Mouse (Mus musculus) common myeloid progenitor, adult 5-6 weeks (primary cell): Measurements from ENCODE around the gene Acrbp. TPM values are rescaled to one million over a fixed set of nuclear protein-coding genes. Genes with fewer than 3 reads are reported as not detected.
"Not testable (repeated sequence)": the region's sequence is repeated elsewhere in the genome, so short reads cannot be mapped to it uniquely, and the experiment has no call there.

Experiments used
- ATAC-seq: replicated peaks from 2 replicates; pipeline ENCODE4 v1.8.0; 2016; ENCODE audit warnings: low read depth, mild to moderate bottlenecking, moderate TSS enrichment, inconsistent platforms; ENCODE audit not compliant: poor library complexity, severe bottlenecking
- total RNA-seq: library from RNA; stranded (forward); fragments of 200-1000, 187-1606 nt; gene quantifications from 2 replicates; pipeline ENCODE4 v1.2.3, GENCODE M21; 2017

Acrbp gene
- 2.3 and 5.4 TPM in 2 replicates for total RNA-seq

DNA sequence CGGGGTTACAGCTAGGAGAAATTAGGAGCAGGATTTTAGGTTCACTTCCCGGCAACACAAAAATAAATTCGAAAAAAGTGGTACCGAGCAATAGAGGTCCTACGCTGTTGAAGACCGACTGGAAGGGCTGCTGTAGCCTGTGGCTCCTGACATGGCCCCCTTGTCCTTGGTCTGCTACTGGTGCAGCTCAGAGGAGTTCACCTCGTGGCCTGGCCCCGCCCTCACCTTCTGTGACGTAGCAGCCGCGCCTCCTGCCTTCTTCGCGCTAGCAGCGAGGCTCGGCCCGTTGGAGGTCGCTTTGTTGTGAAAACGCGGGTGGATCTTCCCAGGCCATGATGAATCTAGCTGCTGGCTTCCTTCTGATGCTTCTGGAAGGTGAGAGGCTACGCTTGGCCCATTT lies at the start of gene Acrbp:
TSS of gene Acrbp (plus strand) at position 12 of the 400 bp plus-strand sequence.
- ATAC-seq: no peak

DNA sequence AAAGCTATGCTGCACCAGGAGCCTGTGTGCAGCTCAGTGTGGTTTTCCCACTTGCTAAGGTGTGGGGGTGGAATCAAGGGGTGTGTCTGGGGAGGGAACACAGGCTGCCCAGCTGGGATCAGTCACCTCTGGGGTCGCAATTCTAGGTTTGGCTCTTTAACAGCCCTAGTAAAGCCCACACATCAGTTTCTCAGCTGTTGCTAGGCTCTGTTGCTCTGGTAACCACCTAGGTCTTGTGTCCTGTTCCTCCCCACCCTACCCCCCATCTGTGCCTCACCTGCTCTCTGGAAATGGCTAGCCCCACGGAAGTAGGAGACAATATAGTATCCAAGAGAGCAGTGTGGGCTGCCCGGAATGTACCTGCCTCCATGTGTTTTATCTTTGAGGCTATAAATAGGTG lies 45.8 kb upstream of the Acrbp start:
- no peak for ATAC-seq

DNA sequence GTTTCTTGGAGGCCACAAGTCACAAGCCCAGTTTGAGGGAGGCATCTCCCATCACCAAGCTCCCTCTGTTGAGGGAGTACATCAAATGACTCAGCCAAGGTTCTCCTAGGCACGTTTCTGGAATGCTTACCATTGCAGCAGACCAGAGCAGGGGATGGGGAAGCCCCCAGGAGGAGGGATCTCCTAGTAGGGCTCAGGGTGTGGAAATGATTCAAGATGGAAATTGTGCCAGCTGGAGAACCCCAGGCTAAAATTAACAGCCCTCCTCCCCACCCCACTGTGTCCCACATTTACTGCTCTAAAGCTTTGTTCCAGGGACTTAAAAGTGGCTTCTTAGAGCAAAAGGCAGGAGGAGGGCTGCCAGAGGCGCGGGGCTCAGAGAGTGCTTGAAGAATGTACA lies 44.4 kb upstream of the Acrbp start:
- ATAC-seq: no peak

DNA sequence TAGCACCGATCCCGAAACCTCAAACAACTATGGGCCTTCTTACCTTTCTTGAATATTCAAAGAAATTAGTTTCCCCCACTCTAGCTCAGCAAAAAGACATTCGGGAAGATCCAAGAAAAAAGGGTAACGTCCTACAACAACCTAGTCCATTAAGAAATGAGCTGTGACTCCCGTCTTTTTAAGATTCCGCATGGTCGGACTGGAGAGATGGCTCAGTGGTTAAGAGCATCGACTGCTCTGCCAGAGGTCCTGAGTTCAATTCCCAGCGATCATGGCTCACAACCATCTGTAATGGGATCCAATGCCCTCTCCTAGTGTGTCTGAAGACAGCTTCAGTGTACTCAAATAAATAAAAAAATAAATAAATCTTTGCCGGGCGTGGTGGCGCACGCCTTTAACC lies 41.4 kb upstream of the Acrbp start:
- no peak for ATAC-seq

DNA sequence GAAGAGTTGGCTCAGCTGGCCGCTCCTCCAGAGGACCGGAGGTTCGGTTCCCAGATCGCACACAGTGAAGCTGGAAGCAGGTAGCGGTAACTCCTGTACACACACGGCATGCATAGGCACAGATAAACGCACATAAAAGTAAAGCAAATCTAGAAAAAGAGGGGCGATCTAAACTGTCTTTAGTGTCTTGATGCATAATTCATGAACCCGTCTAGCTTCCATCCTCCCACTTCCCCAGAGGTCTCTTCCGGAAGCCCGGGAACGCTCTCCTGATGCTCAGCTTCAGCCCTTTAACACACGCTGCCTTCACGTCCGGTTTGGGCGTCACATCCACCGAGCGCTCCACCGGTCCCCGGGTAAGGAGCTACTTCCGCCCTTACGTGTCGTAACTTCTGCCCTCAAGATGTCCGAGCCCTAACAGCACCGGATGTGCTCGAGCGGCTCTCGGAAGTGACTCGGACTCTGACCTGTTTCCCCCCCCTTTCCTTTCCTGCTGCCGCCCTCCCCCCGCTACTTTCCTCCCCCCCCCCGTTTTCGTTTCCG lies 40.8 kb upstream of the Acrbp start:
- ATAC-seq: peak; percentile 94

DNA sequence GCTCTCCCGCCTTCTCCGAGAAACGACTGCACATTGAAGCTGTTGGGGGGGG lies 40.5 kb upstream of the Acrbp start, which contains the start of gene Zfp384:
TSS of gene Zfp384 (plus strand) at position 17 of the 52 bp plus-strand sequence.
- ATAC-seq: no peak

DNA sequence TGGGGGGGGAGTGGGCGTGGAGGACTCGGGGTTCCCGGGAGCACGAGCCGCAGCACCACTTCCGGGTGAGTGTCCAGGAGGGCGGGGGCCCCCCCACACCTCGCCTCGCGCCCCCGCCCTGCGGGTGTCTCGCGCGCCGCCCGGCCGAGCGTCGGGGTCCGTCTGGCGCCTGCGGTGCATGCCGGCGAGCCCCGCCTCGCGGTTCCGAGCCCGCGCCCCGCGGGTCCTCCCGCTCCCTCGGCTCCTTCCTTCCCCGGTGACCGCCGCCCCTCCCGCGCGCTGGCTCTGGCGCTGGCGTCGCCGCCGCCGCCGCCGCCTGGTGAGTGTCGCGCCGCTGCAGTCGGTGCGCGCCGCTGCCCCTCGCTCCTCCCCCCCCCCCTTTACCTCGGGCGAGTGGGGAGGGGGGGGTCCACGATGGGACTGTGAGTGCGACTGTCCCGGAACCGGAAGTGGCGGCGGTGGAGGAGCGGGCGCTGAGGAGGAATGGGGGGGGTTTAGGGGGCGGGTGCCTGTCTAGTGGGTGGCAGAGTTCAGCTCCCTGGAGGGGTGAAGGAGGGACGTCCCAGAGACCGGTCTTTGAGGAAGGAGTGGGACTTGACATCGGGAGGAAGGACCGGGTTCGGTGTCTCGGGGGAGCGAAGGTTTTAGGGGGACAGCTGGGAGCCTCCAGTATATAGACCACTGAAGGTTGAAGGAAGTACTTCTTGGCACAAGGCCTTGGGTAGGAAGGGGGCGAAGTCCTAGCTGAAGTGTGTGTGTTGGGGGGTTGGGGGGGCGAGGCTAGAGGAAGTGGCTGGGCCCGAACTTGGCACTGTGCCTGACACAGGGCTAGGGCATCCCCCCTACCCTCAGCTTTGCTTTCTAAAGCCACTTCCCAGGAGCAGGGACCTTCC lies 40.1 kb upstream of the Acrbp start:
- ATAC-seq: peak; percentile 60

DNA sequence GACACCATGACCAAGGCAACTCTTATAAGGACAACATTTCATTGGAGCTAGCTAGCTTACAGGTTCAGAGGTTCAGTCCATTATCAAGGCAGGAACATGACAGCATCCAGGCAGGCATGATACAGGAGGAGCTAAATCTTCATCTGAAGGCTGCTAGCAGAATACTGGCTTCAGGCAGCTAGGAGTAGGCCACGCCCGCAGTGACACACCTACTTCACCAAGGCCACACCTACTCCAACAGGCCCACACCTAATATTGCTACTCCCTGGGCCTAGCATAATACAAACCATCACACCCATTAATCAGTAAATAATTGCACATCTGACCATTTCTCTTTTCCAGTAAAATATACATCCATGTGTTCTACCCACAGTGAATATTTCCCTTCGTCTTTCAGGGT lies 31.8 kb upstream of the Acrbp start:
- no peak; the same call in 1 of the 2 replicates for ATAC-seq

DNA sequence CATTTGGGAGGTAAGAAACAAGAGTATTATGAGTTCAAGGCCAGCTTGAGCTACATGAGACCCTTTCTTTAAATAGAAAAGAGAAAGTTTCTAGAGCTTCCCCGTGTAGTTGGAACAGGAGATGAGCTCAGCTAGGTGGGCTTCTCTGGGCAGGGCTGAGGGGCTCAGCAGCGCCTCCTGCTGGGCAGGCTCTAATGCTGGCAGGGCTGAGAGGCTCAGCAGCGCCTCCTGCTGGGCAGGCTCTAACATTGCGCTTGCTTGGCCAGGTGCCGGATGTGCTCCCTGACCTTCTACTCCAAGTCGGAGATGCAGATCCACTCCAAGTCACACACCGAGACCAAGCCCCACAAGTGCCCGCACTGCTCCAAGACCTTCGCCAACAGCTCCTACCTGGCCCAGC lies 19.0 kb upstream of the Acrbp start:
- peak; percentile 94 for ATAC-seq

DNA sequence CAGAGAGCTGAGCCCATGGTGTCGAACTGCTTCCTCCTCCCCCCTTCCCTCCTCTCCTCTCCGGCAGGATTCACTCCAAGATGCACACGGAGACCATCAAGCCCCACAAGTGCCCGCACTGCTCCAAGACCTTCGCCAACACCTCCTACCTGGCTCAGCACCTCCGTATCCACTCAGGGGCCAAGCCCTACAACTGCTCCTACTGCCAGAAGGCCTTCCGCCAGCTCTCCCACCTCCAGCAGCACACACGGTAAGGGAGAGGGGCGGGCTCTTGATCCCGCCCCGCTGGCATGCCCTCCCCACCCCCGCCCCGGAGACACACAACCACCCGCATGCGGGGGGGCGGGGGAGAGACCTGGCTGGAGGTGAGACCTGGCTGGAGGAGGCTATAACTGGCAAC lies 17.9 kb upstream of the Acrbp start:
- ATAC-seq: no peak

DNA sequence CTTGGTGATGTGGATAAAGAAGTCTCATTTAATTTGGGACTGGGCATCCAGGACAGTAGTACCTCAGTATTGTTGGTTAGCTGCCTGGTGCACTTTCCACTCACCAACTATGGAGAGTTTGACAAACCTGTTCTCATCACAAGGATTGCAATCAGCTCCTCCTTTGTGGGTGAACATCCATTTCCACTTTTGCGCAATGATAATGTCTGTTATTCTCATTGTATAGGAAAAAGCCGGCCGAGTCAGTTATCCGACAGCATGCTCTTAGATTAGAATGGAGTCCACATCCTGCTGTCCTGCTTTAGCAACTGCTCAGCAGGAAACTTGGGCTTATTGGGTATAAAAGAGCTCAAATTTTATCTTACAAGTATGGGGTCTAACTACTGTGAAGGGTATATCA lies 10.8 kb upstream of the Acrbp start:
- ATAC-seq: no peak

DNA sequence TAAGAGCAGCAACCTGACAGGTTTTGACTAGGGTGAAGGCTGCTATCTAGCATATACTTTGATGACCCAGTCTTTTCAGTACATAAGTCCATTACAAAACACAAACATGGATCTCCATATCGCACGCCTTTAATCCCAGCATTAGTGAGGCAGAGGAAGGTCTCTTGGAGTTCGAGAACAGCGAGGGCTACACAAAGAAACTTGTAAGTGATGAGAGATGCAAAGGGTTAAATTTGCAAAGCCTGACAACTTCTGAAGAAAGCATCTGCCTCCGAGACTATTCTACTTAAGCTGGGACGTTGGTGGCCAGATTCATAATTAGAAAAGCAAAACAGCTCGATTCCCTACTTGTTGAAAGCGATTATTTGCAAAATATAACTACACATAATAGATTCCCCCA lies 10.4 kb upstream of the Acrbp start:
- ATAC-seq: peak; percentile 6; the same call in 1 of the 2 replicates

DNA sequence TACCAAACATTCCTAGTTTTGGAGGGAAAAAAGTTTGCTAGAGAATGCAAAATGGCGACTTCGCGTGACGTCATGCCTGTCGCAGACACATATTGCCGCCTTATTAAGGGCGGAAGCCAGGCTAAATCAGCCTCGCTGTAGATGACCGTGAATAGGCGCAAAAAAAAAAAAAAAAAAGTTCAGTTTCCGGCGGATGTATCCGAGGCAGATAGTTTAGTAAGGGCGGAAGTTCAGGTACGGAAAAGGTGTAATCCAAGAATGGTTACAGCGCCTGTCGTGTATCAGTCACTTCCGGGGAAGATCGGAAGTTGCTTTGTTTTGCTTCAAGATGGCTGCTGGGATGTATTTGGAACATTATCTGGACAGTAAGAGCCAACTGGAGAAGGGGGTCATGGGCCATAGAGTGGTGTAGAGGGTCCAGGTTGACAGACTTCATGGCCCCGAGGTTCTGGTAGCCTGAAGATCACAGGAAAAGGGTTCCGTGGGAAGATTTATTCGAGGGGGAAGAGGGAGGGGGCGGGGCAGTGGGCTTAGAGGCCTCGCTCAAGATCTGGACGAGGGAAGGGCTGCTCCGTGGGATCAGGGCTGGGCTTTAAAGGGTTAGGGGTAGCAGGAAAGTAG lies 9.8 kb upstream of the Acrbp start, which contains the start of gene Ing4:
TSS of gene Ing4 (plus strand) at position 228 of the 621 bp plus-strand sequence.
- ATAC-seq: peak; percentile 94

DNA sequence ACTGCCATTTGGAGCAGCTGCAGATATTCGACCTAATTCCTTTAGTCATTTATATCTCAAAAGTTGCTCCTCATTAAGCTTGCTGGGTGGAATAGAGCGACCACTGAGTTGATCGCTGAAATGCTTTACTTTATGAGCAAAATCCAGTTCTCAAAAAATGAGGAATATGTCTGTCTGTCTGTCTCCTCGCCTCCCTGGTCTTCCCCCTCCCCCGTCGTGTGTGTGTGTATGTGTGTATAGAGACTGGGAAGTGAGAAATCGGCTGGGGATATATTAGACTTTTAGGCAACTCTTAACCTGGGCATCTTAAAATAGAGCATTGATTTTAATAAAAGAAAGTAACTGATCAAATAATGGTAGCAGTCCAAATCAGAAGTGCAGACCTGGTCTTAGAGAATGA lies 9.3 kb upstream of the Acrbp start:
- ATAC-seq: no peak

DNA sequence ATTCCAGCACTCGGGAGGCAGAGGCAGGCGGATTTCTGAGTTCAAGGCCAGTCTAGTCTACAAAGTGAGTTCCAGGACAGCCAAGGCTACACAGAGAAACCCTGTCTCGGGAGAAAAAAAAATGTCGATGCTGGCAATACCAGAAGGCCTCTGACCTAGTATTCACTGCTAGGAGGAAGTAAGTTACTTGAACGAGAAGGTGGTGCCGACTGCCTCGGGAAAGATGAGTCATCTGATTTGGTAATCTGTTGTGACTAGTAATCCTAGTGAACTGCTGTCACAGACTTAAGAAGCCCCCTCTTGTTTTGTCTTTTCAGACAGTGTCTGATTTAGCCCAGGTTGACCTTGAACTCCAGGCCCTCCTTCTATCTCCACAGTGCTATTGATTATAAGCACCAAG lies 8.4 kb upstream of the Acrbp start:
- peak; percentile 55 for ATAC-seq

DNA sequence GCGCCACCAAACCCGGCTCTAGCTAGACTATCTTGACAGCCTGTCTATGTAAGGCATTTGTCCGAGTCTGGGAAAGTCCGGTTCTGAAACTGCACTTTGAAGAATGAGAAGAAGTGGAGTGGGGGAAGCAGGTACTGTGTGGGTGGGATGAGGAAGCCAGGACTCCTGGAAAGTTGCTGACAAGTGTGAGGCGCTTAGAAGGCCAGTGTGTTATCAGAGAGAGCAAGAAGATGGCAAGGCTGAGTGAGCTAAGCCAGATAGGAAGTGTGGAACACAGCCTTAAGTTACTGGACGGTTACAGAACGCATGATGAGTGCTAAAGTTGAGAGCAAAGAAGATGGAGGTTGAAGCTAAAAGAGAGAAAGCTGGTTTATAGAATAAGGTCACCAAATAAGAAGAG lies 7.4 kb upstream of the Acrbp start:
- ATAC-seq: no peak

DNA sequence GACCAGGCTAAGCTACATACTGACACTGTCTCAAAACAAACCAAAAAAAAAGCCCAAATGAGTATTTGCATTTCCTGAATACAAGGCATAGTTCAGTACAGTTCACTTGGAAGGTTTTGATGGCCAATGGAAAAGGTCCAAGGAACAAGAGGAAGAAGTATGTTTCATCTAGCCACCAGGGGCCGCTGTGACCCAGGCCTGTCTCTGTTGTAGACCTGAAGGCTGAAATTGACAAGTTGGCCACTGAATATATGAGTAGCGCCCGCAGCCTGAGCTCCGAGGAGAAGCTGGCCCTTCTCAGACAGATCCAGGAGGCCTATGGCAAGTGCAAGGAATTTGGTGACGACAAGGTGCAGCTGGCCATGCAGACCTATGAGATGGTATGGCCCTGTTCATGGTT lies 2.8 kb upstream of the Acrbp start:
- peak; percentile 84 for ATAC-seq

DNA sequence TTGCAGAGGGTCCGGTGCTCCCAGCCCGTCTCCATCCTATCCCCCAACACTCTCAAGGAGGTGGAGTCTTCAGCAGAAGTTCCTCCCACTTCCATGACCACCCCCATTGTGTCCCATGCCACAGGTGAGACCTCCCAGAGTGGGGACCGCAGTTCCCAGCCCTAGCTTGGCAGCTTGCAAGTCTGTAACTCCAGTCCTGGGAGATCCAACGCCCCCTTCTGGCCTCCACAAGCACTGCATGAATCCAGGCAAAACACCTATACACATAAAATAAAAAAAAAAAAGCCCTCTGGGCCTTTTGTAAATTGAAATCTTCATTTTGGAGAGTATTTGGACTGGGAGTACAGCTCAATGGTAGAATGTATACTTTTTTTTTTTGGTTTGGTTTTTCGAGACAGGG lies 1.7 kb downstream of the Acrbp start:
- no peak for ATAC-seq

DNA sequence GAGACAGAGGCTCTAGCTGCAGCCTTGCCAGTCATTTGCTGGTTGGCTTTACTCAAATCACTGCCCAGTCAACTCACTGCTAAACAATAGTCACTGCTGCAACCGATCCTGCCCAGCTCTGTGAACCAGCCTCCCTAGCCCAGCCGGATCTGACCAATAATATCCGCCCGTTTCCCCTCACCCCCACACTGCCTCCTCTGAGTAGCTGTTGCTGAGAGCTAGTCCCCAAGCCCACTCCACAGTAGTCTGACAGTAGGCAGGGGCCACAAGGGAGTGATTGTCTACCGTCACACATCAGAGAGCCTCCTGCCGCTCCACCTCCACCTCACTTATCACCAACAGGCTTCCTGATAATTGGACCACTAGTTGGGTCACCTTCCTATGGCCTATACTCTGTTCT lies 12.0 kb downstream of the Acrbp start:
- no peak for ATAC-seq

DNA sequence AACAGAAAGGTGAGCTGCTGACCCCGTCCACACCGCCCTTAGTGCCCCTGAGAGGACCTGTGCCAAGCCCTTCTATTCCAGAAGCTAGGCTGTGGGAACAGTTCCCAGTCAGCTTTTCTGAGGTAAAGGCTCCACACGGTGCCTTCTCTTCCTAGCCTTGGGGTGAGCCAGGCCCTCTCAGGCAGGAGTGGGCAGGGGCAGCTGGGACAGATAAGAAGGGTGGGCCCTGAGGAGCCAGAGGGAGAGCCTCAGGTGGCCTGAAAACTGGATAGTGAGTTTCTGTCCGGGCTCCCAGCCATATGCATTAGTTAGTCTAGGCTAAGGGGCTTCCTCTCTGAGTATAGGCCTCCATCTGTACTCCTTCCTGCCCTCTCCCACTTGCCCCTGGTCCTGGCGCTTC lies 13.0 kb downstream of the Acrbp start:
- no peak for ATAC-seq

DNA sequence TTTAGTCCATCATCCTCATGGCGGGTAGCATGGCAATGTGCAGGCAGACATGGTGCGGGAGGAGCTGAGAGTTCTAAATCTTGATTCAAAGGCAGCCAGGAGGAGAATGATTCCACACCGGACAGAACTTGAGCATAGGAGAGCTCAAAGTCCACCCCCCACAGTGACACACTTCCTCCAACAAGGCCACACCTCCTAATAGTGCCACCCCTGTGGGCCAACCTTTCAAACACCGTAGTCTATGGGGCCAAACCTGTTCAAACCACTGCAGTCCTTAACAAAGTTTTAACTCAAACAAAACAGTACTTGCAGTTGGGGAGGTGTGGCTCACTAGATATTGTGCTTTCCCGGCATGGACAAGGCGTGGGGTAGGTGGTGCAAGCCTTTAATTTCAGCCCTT lies 14.4 kb downstream of the Acrbp start:
- no peak for ATAC-seq

DNA sequence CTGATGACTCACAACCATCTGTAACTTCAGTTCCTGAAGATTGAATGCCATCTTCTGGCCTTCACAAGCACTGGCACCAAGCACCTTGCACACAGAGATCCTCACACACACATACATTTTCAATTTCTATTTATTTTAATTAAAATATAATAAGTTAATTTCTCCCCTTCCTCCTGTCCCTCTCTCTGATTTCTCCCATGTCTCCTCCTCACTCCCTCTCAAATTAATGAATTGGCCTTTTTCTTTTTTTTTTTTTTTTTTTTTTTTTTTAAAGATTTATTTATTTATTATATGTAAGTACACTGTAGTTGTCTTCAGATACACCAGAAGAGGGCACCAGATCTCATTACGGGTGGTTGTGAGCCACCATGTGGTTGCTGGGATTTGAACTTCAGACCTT lies 15.7 kb downstream of the Acrbp start:
- not testable (repeated sequence) for ATAC-seq
